Mouse (Mus musculus) bone marrow, adult 2 months (tissue): ENCODE results near the gene Slc17a7. TPM values are rescaled to one million over a fixed set of nuclear protein-coding genes. Genes with fewer than 3 reads are reported as not detected.
A peak's percentile ranks its signal among the peaks of the same experiment; 100 is the strongest.

Source experiments
- H3K27ac ChIP-seq: fragments of 200-500 bp; 2 replicates; pipeline ENCODE4 v1.5.1; 2012; ENCODE audit warnings: low read depth, mild to moderate bottlenecking, control low read depth, inconsistent platforms, low read length; ENCODE audit not compliant: control insufficient read depth, poor library complexity, insufficient read depth
- H3K4me1 ChIP-seq: fragments of 200-500 bp; 2 replicates; pipeline ENCODE4 v1.6.1; 2011; ENCODE audit warnings: low read length; ENCODE audit not compliant: control insufficient read depth, insufficient read depth
- H3K4me3 ChIP-seq: fragments of 200-500 bp; replicated peaks from 2 replicates; pipeline ENCODE3; 2011; ENCODE audit warnings: mild to moderate bottlenecking, low read depth, low read length, control low read depth; ENCODE audit not compliant: control insufficient read depth
- CTCF ChIP-seq: fragments of 200-500 bp; IDR thresholded peaks from 2 replicates; pipeline ENCODE4 v1.5.1; 2011; ENCODE audit warnings: low read length, control low read depth; ENCODE audit not compliant: control insufficient read depth, insufficient read depth
- POLR2A ChIP-seq: fragments of 200-500 bp; IDR thresholded peaks from 2 replicates; pipeline ENCODE4 v1.6.1; 2011; ENCODE audit warnings: low read depth, mild to moderate bottlenecking, control low read depth, low read length, borderline replicate concordance; ENCODE audit not compliant: control insufficient read depth
- WGBS: fragments of 180-500 bp; shearing (Covaris S2); methylation state at CpG from one replicate; pipeline ENCODE4 v1.1.7; 2018; 5-methylcytosine and 5-hydroxymethylcytosine counted together
- polyA plus RNA-seq: library from polyadenylated mRNA; stranded (reverse); fragments of >200 nt; gene quantifications from 2 replicates; pipeline ENCODE4 v1.2.4, GENCODE M21; 2011; ENCODE audit warnings: low replicate concordance; ENCODE audit not compliant: missing spikeins, insufficient read depth, insufficient read length

Gene Slc17a7
- polyA plus RNA-seq, 1 experiment, result 1.3 TPM

- WGBS, result 4% methylated on average over 35 of the region's 35 CpGs
- Histone ChIP-seq H3K4me1 (no peaks in the 10 kb centered on the region), H3K27ac (no peak overlapping the region), H3K4me3 (peak overlapping the region; percentile 16)
- TF ChIP-seq CTCF (peak; percentile 91), POLR2A (peak; percentile 38; the same call in 1 of the 2 replicates)
Measured at GRCm38 (mm10) chr7:45161612-45162473, 1.9 kb upstream of the Slc17a7 start.

DNA sequence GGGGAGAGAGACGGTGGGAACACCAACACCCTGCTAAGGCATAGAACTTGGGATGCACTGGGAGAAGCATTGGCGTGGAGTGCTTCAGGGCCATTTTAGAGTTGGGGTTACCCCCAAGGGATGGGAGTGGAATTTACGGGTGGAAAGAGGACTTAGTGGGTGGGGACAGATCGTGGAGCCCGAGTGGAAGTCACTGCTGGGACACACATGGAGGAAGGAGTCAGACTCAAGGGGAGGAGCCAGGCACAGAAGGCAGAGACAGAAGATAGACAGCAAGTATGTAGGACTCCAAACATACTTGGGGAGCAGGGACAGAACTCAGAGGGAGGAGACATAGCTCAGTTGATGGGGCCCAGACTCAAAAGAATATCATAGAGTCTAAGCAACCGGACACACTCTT lies 1.2 kb upstream of the Slc17a7 start:
- Histone ChIP-seq H3K27ac (no peak overlapping the region), H3K4me1 (no peaks in the 10 kb centered on the region), H3K4me3 (no peak overlapping the region)
- TF ChIP-seq CTCF, result no peak
- no peak for TF ChIP-seq POLR2A
- WGBS, result 27% methylated on average over 6 of the region's 6 CpGs

GRCm38 (mm10) chr7:45162996-45163615 lies 643 bp upstream of the Slc17a7 start:
- no peak overlapping the region for H3K4me3 ChIP-seq
- H3K4me1 ChIP-seq, result no peaks in the 10 kb centered on the region
- TF ChIP-seq POLR2A (no peak), CTCF (no peak)
- 74% methylated on average over 9 of the region's 9 CpGs for WGBS
- no peak overlapping the region for H3K27ac ChIP-seq

GRCm38 (mm10) chr7:45164833-45165232 lies 1.1 kb downstream of the Slc17a7 start:
- Histone ChIP-seq H3K4me1 (no peaks in the 10 kb centered on the region), H3K4me3 (no peak overlapping the region), H3K27ac (no peak overlapping the region)
- WGBS, result 64% methylated on average over 5 of the region's 5 CpGs
- TF ChIP-seq CTCF (no peak), POLR2A (no peak)

GRCm38 (mm10) chr7:45165701-45166100 lies 2.0 kb downstream of the Slc17a7 start:
- Histone ChIP-seq H3K27ac (no peak overlapping the region), H3K4me3 (no peak overlapping the region), H3K4me1 (no peaks in the 10 kb centered on the region)
- WGBS, result 75% methylated on average over 11 of the region's 11 CpGs
- TF ChIP-seq POLR2A (no peak), CTCF (no peak)

DNA sequence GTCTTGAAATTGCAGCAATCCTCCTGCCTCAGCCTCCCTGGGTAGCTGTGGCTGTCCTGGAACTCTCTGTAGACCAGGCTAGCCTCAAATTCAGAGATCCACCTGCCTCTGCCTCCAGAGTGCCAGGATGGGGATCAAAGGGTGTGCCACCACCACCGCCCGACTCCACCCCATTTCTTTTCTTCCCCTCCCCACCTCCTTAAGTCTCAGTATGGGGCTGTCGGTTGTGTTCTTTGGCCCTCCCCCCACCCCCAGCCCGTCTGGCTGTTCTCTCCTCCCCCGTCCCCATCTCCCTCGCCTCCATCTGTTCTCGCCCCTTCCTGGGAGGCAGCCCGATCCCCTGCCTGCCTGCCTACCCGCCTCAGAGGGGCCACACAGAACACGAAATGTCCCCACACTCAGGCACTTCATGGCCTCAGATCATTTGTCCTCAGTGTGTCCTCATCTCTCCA lies 3.2 kb downstream of the Slc17a7 start:
- Histone ChIP-seq H3K4me1 (no peaks in the 10 kb centered on the region), H3K4me3 (no peak overlapping the region), H3K27ac (no peak overlapping the region)
- TF ChIP-seq CTCF, result no peak
- 31% methylated on average over 10 of the region's 10 CpGs for WGBS

GRCm38 (mm10) chr7:45167761-45168445 lies 4.2 kb downstream of the Slc17a7 start:
- TF ChIP-seq CTCF, result no peak
- no peak for TF ChIP-seq POLR2A
- Histone ChIP-seq H3K27ac (no peak overlapping the region), H3K4me1 (no peaks in the 10 kb centered on the region), H3K4me3 (no peak overlapping the region)
- 16% methylated on average over 19 of the region's 19 CpGs for whole genome bisulfite sequencing

DNA sequence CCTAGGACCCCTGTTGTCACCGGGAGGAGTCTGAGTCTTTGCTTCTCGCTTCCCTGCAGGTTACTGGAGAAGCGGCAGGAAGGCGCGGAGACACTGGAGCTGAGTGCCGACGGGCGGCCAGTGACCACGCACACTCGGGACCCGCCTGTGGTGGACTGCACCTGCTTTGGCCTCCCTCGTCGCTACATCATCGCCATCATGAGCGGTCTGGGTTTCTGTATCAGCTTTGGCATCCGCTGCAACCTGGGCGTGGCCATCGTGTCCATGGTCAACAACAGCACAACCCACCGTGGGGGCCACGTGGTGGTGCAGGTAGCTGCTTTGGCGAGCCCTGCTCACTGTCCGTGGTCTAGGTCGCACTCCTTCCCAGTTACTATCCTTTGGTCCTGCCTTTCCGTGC lies 4.9 kb downstream of the Slc17a7 start:
- 14% methylated on average over 24 of the region's 24 CpGs for WGBS
- H3K4me3 ChIP-seq, result no peak overlapping the region
- no peaks in the 10 kb centered on the region for H3K4me1 ChIP-seq
- TF ChIP-seq CTCF (no peak), POLR2A (no peak)
- H3K27ac ChIP-seq, result no peak overlapping the region
